Mouse (Mus musculus): ENCODE data around the gene Gm14862.
"Not testable (repeated sequence)": the region's sequence is repeated elsewhere in the genome, so short reads cannot be mapped to it uniquely, and the experiment has no call there.

Gm14862 gene

GRCm38 (mm10) chrX:9256766-9257165 lies at the start of gene Gm14862:
Gm14862 (minus strand) TSS chrX:9256899.
- no peak for DNase-seq (ENCODE audit: low read depth, low spot score)

GRCm38 (mm10) chrX:9303455-9303854 lies 46.8 kb upstream of the Gm14862 start:
- DNase-seq (ENCODE audit: low read depth, low spot score): no peak

DNA sequence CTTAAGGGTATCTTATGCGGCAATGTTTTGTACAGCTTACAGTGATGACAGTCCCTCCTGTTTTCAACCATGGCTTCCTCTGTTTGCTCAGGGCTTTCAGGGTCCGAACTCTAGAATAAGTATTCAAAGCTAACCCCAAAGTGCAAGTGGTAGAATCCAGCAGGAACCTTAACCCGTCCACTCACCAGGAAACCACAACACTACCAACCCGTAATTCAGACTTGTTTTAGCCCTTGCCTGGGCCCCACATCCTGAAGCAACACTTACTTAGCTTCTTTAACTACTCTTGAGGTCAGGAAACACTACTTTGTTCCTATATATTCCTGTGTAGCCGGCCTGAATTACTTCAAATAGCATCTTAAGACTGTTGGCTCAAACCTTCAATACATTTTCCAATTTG lies 46.1 kb upstream of the Gm14862 start:
- DNase-seq (ENCODE audit: low read depth, low spot score): no peak

- DNase-seq (ENCODE audit: low read depth, low spot score): no peak
These were observed 41.7 kb upstream of the Gm14862 start for GRCm38 (mm10) chrX:9298413-9298864.

DNA sequence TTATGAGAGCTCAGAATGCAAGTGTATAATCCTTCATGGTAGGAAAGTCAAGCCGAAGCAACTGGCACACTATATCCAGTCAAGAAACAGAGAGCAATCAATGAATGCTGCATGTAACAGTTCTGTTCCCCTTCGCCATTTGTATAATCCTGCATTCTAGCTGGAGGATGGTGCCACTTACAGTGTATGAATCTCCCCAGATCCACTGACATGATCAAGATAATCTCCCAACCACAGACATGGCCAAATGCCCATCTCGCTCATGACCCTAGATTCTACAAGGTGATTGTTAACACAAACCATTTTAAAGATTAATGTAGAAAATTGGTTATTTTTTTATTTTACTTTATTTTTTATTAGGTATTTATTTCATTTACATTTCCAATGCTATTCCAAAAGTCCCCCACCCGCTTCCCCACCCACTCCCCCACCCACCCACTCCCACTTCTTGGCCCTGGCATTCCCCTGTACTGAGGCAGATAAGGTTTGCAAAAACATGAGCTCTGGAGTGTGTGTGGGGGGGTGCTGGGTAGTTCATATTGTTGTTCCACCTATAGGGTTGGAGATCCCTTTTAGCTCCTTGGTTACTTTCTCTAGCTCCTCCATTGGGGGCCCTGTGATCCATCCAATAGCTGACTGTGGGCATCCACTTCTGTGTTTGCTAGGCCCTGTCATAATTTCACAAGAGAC lies 36.6 kb upstream of the Gm14862 start:
- not testable (repeated sequence) for DNase-seq (ENCODE audit: low read depth, low spot score)

DNA sequence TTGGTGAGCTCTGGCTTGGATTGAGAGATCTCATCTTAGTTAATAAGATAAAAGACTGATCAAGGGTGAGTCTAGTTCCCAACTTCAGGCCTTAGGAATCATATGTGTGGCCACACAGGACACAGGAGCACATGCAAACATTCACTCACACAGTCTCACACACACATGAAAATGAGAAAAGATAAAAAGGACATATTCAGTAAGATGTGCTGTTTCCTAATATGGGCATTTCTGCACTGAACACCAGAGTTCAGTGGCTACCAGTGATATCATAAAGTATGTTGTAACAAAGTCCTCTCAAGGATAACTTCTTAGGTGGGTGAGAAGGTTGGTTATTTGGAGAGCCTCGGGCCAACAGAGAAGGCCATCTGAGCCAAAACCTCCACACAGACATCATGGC lies 26.8 kb upstream of the Gm14862 start, which contains the start of gene H2al1m:
TSS of gene H2al1m (plus strand) at position 301 of the 400 bp plus-strand sequence.
- not testable (repeated sequence) for DNase-seq (ENCODE audit: low read depth, low spot score)

GRCm38 (mm10) chrX:9274321-9274720 lies 17.6 kb upstream of the Gm14862 start:
- DNase-seq (ENCODE audit: low read depth, low spot score): no peak

GRCm38 (mm10) chrX:9273377-9274002 lies 16.8 kb upstream of the Gm14862 start:
- DNase-seq (ENCODE audit: low read depth, low spot score): no peak

DNA sequence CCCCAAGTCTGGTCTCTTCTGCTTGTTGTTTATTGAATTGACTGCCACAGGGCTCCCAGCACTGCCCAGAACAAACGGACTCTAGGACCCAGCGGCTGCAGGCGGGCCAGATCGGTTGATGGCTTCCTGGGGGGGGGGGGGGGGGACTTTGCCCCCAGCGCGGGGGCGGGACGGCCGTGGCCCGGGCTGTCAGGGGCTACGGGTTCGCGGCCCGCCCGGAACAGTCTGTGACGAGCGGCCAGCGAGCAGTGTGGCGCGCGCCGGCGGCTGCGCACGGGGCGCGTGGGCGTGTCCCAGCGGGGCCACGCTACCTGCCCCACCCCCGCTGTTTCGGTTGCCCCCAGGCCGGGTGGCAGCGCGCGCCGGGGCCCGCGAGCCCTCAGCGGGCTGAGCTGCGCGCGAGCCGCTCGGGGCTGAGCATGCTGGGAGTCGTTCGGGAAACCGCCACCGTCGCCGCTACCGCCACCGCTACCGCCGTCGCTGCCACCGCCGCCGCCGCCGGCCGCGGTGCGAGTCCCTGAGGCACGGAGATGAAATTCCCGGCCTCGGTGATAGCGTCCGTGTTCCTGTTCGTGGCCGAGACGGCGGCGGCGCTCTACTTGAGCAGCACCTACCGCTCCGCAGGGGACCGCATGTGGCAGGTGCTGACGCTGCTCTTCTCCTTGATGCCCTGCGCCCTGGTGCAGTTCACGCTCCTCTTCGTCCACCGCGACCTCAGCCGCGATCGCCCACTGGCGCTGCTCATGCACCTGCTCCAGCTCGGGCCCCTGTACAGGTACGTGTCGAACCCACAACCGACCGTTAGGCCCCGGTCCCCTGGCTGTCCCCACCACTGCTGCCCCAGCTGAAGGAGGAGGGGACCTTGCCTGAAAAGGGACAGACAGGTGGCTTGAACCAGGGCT lies 16.0 kb upstream of the Gm14862 start, which contains the start of gene Xk:
TSS of gene Xk (plus strand) at position 297 of the 902 bp plus-strand sequence.
- no peak for DNase-seq (ENCODE audit: low read depth, low spot score)

DNA sequence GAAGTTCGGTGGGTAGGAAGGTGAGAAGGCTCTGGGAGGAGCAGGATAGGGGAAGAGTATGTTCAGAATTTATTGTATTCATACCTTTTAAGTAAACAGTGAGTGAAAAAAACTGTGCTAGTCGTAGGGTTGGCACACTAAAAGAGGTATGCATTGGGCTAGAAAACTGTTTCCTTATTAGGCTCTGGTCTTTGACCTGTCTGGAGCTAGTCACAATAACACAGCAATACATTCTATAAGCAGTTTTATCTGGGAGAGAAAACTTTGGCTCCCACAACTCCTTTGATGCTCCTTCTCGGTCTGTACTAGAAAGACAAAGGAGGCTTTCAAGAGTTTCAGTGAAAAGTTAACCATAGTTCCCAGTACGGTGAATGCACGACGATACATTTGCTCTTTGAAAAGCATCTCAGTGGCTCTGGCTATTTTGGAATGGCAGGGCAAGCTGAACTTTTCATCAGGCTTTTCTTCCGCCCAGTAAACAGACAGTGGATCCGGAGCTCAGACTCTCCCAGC lies 15.3 kb upstream of the Gm14862 start:
- DNase-seq (ENCODE audit: low read depth, low spot score): no peak

- DNase-seq (ENCODE audit: low read depth, low spot score): no peak
These were observed 14.4 kb upstream of the Gm14862 start for GRCm38 (mm10) chrX:9271112-9271511.

DNA sequence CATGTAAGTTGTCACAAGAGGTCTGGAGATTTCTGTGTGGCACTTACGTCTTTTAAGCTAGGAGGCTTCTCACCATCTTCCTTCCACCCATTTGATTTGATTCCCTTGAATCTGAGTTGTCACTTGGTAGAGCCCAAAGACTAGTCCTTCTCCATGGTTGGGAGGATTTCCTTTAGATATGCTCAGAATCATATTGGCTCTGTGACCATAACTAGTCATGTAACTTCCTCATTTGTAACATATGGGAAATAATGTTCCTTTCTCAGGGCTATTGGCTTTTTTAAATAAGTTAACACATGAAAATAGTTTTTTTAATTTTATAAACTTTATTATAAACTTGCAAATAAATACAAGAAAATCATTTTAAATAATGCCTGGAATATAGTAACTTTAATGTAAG lies 2.6 kb upstream of the Gm14862 start:
- DNase-seq (ENCODE audit: low read depth, low spot score): no peak

GRCm38 (mm10) chrX:9257831-9258230 lies 1.1 kb upstream of the Gm14862 start:
- no peak for DNase-seq (ENCODE audit: low read depth, low spot score)

- no peak for DNase-seq (ENCODE audit: low read depth, low spot score)
These were observed 1.8 kb downstream of the Gm14862 start for GRCm38 (mm10) chrX:9254901-9255300.

DNA sequence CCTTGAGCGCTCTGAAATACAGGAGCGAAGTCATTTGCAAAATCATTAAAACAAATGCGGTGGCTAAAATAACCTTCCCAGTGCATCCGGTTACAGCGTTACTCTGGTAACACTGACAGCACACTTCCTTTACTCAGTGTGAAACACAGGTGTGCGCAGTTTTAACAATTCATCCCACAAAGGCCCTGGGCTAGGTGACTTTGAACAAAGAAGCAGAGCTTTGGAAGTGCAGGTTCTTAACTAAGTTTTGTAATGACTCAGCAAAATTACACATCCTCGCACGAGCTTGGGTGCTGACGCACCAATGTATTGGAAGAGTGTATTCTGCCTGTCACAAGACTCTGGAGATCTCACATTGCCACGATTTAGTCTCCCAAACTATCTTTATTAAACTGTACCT lies 2.7 kb downstream of the Gm14862 start:
- DNase-seq (ENCODE audit: low read depth, low spot score): no peak

- no peak for DNase-seq (ENCODE audit: low read depth, low spot score)
These were observed 7.8 kb downstream of the Gm14862 start for GRCm38 (mm10) chrX:9248911-9249310.

- DNase-seq (ENCODE audit: low read depth, low spot score): no peak
These were observed 11.9 kb downstream of the Gm14862 start for GRCm38 (mm10) chrX:9244603-9245336.

GRCm38 (mm10) chrX:9243381-9243864 lies 13.3 kb downstream of the Gm14862 start:
- no peak for DNase-seq (ENCODE audit: low read depth, low spot score)

GRCm38 (mm10) chrX:9240737-9241591 lies 15.7 kb downstream of the Gm14862 start:
- no peak for DNase-seq (ENCODE audit: low read depth, low spot score)

DNA sequence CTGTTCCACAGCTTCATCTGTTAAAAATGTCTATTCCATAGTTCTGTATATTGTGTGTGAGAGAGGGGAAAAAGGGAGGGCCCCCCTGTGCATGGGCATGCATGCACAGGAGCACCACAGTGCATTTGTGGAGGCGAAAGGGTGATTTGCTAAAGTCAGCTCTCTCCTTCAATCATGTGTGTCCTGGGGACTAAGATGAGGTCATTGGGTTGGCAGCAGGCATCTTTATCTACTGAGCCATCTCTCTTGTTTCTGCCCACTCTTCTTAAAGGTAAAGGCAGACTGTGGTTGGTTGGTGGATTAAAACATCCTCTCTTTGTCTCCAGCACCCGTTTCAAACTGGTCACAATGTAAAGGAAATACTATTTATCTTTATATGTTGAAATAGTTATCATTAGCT lies 29.6 kb downstream of the Gm14862 start:
- no peak for DNase-seq (ENCODE audit: low read depth, low spot score)

Data from retina, adult 2 months (tissue).